Mouse (Mus musculus): Measurements from ENCODE around the gene Lims1.

- TF ChIP-seq CTCF (IDR thresholded peaks at IDR 0.05; ENCODE audit: borderline replicate concordance, insufficient read depth, low read length) (no peak), POLR2A (IDR thresholded peaks at IDR 0.05; ENCODE audit: low read depth, low read length) (no peak)
These were observed 81.4 kb downstream of the Lims1 start for GRCm38 (mm10) chr10:58404639-58405038.
